Mouse (Mus musculus) myocyte (in vitro differentiated cells): ENCODE data around the gene Espnl.

ENCODE experiments used
- CEBPB ChIP-seq: IDR thresholded peaks from 2 replicates; pipeline ENCODE4 v1.6.1; 2011; ENCODE audit warnings: mild to moderate bottlenecking, moderate library complexity; ENCODE audit not compliant: poor library complexity, insufficient read depth, severe bottlenecking
- MAX ChIP-seq: IDR thresholded peaks from one replicate; pipeline ENCODE4 v1.6.1; 2011; ENCODE audit warnings: low read depth, mild to moderate bottlenecking, control low read depth
- MYOG ChIP-seq, 3 experiments: IDR thresholded peaks; one replicate each; pipeline ENCODE4 v1.6.1; 2011; ENCODE audit warnings: control low read depth in 2 of 3, low read depth in 2 of 3, mild to moderate bottlenecking in 2 of 3; ENCODE audit not compliant: insufficient read length in 2 of 3, control insufficient read depth in 1 of 3, insufficient read depth in 1 of 3
- POLR2A ChIP-seq: IDR thresholded peaks from one replicate; pipeline ENCODE4 v1.6.1; 2011; ENCODE audit warnings: low read depth, mild to moderate bottlenecking, control low read depth, moderate library complexity; ENCODE audit not compliant: insufficient read length
- TCF3 ChIP-seq: IDR thresholded peaks from one replicate; pipeline ENCODE4 v1.6.1; 2011; ENCODE audit warnings: low read depth, control low read depth; ENCODE audit not compliant: insufficient read length
- USF1 ChIP-seq: IDR thresholded peaks from one replicate; pipeline ENCODE4 v1.6.1; 2011; ENCODE audit warnings: low read depth, mild to moderate bottlenecking, control low read depth, moderate library complexity

DNA sequence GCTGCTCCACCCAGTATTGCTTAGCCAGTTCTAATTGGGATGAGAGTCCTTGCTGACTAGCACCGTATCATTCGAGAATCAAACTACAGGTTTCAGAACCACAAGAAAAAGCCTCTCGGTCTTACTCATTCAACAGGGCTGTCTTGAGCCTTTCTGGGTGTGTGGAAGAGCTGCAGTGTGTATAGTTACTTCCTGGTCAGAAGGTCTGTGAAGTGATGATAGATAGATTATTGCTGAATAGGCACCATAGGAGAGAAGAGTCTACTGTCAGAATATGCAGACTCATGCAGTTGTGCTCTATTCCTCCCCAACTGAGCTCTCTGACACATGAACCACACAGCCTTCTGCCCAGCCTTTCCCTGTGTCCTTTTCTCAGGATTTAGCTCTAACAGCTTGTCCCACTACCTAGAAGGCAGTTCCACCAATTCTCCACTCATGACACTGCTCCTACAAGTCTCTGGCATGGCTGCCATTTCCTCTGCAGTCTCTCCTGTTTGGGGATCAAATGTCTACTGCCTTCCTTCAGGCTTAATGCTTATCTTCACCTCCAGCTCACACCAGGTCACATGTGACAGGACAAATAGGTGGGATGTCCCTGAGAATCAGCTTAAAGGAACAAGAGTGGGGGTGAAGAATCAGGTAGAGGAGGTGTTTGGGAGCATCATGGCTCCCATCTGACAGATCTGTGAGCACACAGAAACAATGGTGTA, 43.3 kb upstream of the Espnl start:
- TF ChIP-seq MYOG (IDR thresholded peaks at IDR 0.05; ENCODE audit: control insufficient read depth in 1 of 3, insufficient read depth in 1 of 3, insufficient read length in 2 of 3, low read depth in 2 of 3) (no peak), POLR2A (no peak), MAX (no peak), USF1 (no peak), CEBPB (no peak), TCF3 (no peak)
